Mouse (Mus musculus): ENCODE data around the gene Mylpf. TPM values are rescaled to one million over a fixed set of nuclear protein-coding genes. Genes with fewer than 3 reads are reported as not detected.
"Not testable (repeated sequence)": the region's sequence is repeated elsewhere in the genome, so short reads cannot be mapped to it uniquely, and the experiment has no call there.

The Mylpf gene
- 47.4 and 105 TPM in 2 replicates for polyA plus RNA-seq (2015; fragmentation: Nextera tagmentation; extraction: Ambion mirVana)

- Histone ChIP-seq H3K4me2 (ENCODE audit: low read depth, low read length) (peak within 1 kb of the TSS; percentile 92), H3K9ac (ENCODE audit: low read length) (peak within 1 kb of the TSS; percentile 96), H3K4me3 (ENCODE audit: low read length) (peak within 1 kb of the TSS; percentile 90), H3K27ac (ENCODE audit: low read length) (peak within 1 kb of the TSS; percentile 89), H3K9me3 (ENCODE audit: control insufficient read depth, low read length) (no peaks in the 10 kb centered on the region), H3K27me3 (ENCODE audit: control insufficient read depth, insufficient read depth, low read depth, low read length) (no peaks in the 10 kb centered on the region), H3K4me1 (replicated peaks; ENCODE audit: control insufficient read depth, insufficient read depth, low read length) (peaks cover 15% of the 10 kb centered on the region), H3K36me3 (ENCODE audit: control insufficient read depth, insufficient read depth, low read length) (0 out of 2 replicates have a peak, but pooled peaks cover 3% of the 10 kb centered on the region)
- ATAC-seq (ENCODE audit: low read depth) = peak; percentile 94
- WGBS = under 1% methylated on average over 40 of the region's 44 CpGs
These were observed at the start of gene Mylpf for GRCm38 (mm10) chr7:127208553-127209438. Mylpf (plus strand) TSS chr7:127208890.

- Histone ChIP-seq H3K4me3 (ENCODE audit: low read length) (no peak overlapping the region), H3K9ac (ENCODE audit: low read length) (no peak overlapping the region), H3K27me3 (ENCODE audit: control insufficient read depth, insufficient read depth, low read depth, low read length) (no peaks in the 10 kb centered on the region), H3K9me3 (ENCODE audit: control insufficient read depth, low read length) (no peaks in the 10 kb centered on the region), H3K4me2 (ENCODE audit: low read depth, low read length) (no peak overlapping the region), H3K4me1 (replicated peaks; ENCODE audit: control insufficient read depth, insufficient read depth, low read length) (no peaks in the 10 kb centered on the region), H3K27ac (ENCODE audit: low read length) (no peak overlapping the region), H3K36me3 (ENCODE audit: control insufficient read depth, insufficient read depth, low read length) (no peaks in the 10 kb centered on the region)
- no peak for ATAC-seq (ENCODE audit: low read depth)
- 87% methylated on average over 5 of the region's 5 CpGs for WGBS
These were observed 46.1 kb upstream of the Mylpf start for GRCm38 (mm10) chr7:127162546-127162945.

- H3K4me2 ChIP-seq (ENCODE audit: low read depth, low read length) = no peak overlapping the region
- no peaks in the 10 kb centered on the region for H3K27me3 ChIP-seq (ENCODE audit: control insufficient read depth, insufficient read depth, low read depth, low read length)
- H3K4me3 ChIP-seq (ENCODE audit: low read length) = no peak overlapping the region
- no peak for ATAC-seq (ENCODE audit: low read depth)
- no peak overlapping the region for H3K27ac ChIP-seq (ENCODE audit: low read length)
- 67% methylated on average over 4 of the region's 4 CpGs for WGBS
- H3K4me1 ChIP-seq (replicated peaks; ENCODE audit: control insufficient read depth, insufficient read depth, low read length) = no peaks in the 10 kb centered on the region
- H3K9ac ChIP-seq (ENCODE audit: low read length) = no peak overlapping the region
- H3K36me3 ChIP-seq (ENCODE audit: control insufficient read depth, insufficient read depth, low read length) = no peaks in the 10 kb centered on the region
- no peaks in the 10 kb centered on the region for H3K9me3 ChIP-seq (ENCODE audit: control insufficient read depth, low read length)
These were observed 44.7 kb upstream of the Mylpf start for GRCm38 (mm10) chr7:127164002-127164401.

GRCm38 (mm10) chr7:127165607-127166493 is 42.8 kb upstream of the Mylpf start:
- H3K9ac ChIP-seq (ENCODE audit: low read length) = no peak overlapping the region
- WGBS = 78% methylated on average over 12 of the region's 12 CpGs
- no peak overlapping the region for H3K4me2 ChIP-seq (ENCODE audit: low read depth, low read length)
- no peak for ATAC-seq (ENCODE audit: low read depth)
- H3K4me1 ChIP-seq (replicated peaks; ENCODE audit: control insufficient read depth, insufficient read depth, low read length) = no peaks in the 10 kb centered on the region
- H3K4me3 ChIP-seq (ENCODE audit: low read length) = no peak overlapping the region
- no peaks in the 10 kb centered on the region for H3K36me3 ChIP-seq (ENCODE audit: control insufficient read depth, insufficient read depth, low read length)
- no peaks in the 10 kb centered on the region for H3K27me3 ChIP-seq (ENCODE audit: control insufficient read depth, insufficient read depth, low read depth, low read length)
- no peak overlapping the region for H3K27ac ChIP-seq (ENCODE audit: low read length)
- no peaks in the 10 kb centered on the region for H3K9me3 ChIP-seq (ENCODE audit: control insufficient read depth, low read length)

GRCm38 (mm10) chr7:127166501-127166900 is 42.2 kb upstream of the Mylpf start:
- H3K36me3 ChIP-seq (ENCODE audit: control insufficient read depth, insufficient read depth, low read length) = no peaks in the 10 kb centered on the region
- H3K4me1 ChIP-seq (replicated peaks; ENCODE audit: control insufficient read depth, insufficient read depth, low read length) = no peaks in the 10 kb centered on the region
- H3K4me3 ChIP-seq (ENCODE audit: low read length) = no peak overlapping the region
- no peaks in the 10 kb centered on the region for H3K27me3 ChIP-seq (ENCODE audit: control insufficient read depth, insufficient read depth, low read depth, low read length)
- H3K27ac ChIP-seq (ENCODE audit: low read length) = no peak overlapping the region
- no peak for ATAC-seq (ENCODE audit: low read depth)
- H3K9ac ChIP-seq (ENCODE audit: low read length) = no peak overlapping the region
- WGBS = 68% methylated on average over 5 of the region's 5 CpGs
- no peaks in the 10 kb centered on the region for H3K9me3 ChIP-seq (ENCODE audit: control insufficient read depth, low read length)
- H3K4me2 ChIP-seq (ENCODE audit: low read depth, low read length) = no peak overlapping the region

- no peaks in the 10 kb centered on the region for H3K4me1 ChIP-seq (replicated peaks; ENCODE audit: control insufficient read depth, insufficient read depth, low read length)
- no peaks in the 10 kb centered on the region for H3K36me3 ChIP-seq (ENCODE audit: control insufficient read depth, insufficient read depth, low read length)
- H3K27ac ChIP-seq (ENCODE audit: low read length) = no peak overlapping the region
- H3K27me3 ChIP-seq (ENCODE audit: control insufficient read depth, insufficient read depth, low read depth, low read length) = no peaks in the 10 kb centered on the region
- H3K4me3 ChIP-seq (ENCODE audit: low read length) = no peak overlapping the region
- no peak overlapping the region for H3K9ac ChIP-seq (ENCODE audit: low read length)
- H3K9me3 ChIP-seq (ENCODE audit: control insufficient read depth, low read length) = 0 out of 2 replicates have a peak, but pooled peaks cover 4% of the 10 kb centered on the region
- no peak for ATAC-seq (ENCODE audit: low read depth)
- 69% methylated on average over 4 of the region's 4 CpGs for WGBS
- no peak overlapping the region for H3K4me2 ChIP-seq (ENCODE audit: low read depth, low read length)
These were observed 31.8 kb upstream of the Mylpf start for GRCm38 (mm10) chr7:127176937-127177336.

GRCm38 (mm10) chr7:127180783-127181182 is 27.9 kb upstream of the Mylpf start:
- ATAC-seq (ENCODE audit: low read depth) = no peak
- H3K4me2 ChIP-seq (ENCODE audit: low read depth, low read length) = no peak overlapping the region
- no peaks in the 10 kb centered on the region for H3K36me3 ChIP-seq (ENCODE audit: control insufficient read depth, insufficient read depth, low read length)
- H3K4me1 ChIP-seq (replicated peaks; ENCODE audit: control insufficient read depth, insufficient read depth, low read length) = no peaks in the 10 kb centered on the region
- no peak overlapping the region for H3K9ac ChIP-seq (ENCODE audit: low read length)
- WGBS = 48% methylated on average over 2 of the region's 2 CpGs
- H3K27ac ChIP-seq (ENCODE audit: low read length) = no peak overlapping the region
- H3K4me3 ChIP-seq (ENCODE audit: low read length) = no peak overlapping the region
- H3K9me3 ChIP-seq (ENCODE audit: control insufficient read depth, low read length) = no peaks in the 10 kb centered on the region
- no peaks in the 10 kb centered on the region for H3K27me3 ChIP-seq (ENCODE audit: control insufficient read depth, insufficient read depth, low read depth, low read length)

GRCm38 (mm10) chr7:127181724-127182123 is 27.0 kb upstream of the Mylpf start:
- H3K9ac ChIP-seq (ENCODE audit: low read length); H3K36me3 ChIP-seq (ENCODE audit: control insufficient read depth, insufficient read depth, low read length); H3K4me2 ChIP-seq (ENCODE audit: low read depth, low read length); H3K27me3 ChIP-seq (ENCODE audit: control insufficient read depth, insufficient read depth, low read depth, low read length); H3K9me3 ChIP-seq (ENCODE audit: control insufficient read depth, low read length); H3K4me1 ChIP-seq (replicated peaks; ENCODE audit: control insufficient read depth, insufficient read depth, low read length); H3K27ac ChIP-seq (ENCODE audit: low read length); H3K4me3 ChIP-seq (ENCODE audit: low read length); ATAC-seq (ENCODE audit: low read depth): not testable (repeated sequence)
- WGBS = 39% methylated on average over 3 of the region's 3 CpGs

GRCm38 (mm10) chr7:127183345-127183744 is 25.3 kb upstream of the Mylpf start:
- Histone ChIP-seq H3K36me3 (ENCODE audit: control insufficient read depth, insufficient read depth, low read length) (no peaks in the 10 kb centered on the region), H3K27ac (ENCODE audit: low read length) (no peak overlapping the region), H3K27me3 (ENCODE audit: control insufficient read depth, insufficient read depth, low read depth, low read length) (no peaks in the 10 kb centered on the region), H3K4me2 (ENCODE audit: low read depth, low read length) (no peak overlapping the region), H3K4me3 (ENCODE audit: low read length) (no peak overlapping the region), H3K4me1 (replicated peaks; ENCODE audit: control insufficient read depth, insufficient read depth, low read length) (no peaks in the 10 kb centered on the region), H3K9me3 (ENCODE audit: control insufficient read depth, low read length) (no peaks in the 10 kb centered on the region), H3K9ac (ENCODE audit: low read length) (no peak overlapping the region)
- ATAC-seq (ENCODE audit: low read depth) = no peak
- 53% methylated on average over 8 of the region's 8 CpGs for WGBS

Measured in lung, embryonic 16.5 days (tissue).